Mouse (Mus musculus): ENCODE measurements around the gene Pi16.
"Not testable (repeated sequence)": the region's sequence is repeated elsewhere in the genome, so short reads cannot be mapped to it uniquely, and the experiment has no call there.

The Pi16 gene

GRCm38 (mm10) chr17:29330671-29331410 is 13.4 kb downstream of the Pi16 start:
- no peak for DNase-seq (ENCODE audit: low spot score in 2 of 2)

- DNase-seq (ENCODE audit: low spot score in 2 of 2) = no peak
Observed at GRCm38 (mm10) chr17:29332186-29332685, 14.8 kb downstream of the Pi16 start.

- DNase-seq (ENCODE audit: low spot score in 2 of 2) = no peak
Observed at GRCm38 (mm10) chr17:29336266-29336990, 18.9 kb downstream of the Pi16 start.

- no peak for DNase-seq (ENCODE audit: low spot score in 2 of 2)
Observed at GRCm38 (mm10) chr17:29337979-29338823, 20.7 kb downstream of the Pi16 start.

GRCm38 (mm10) chr17:29339170-29339768 is 21.8 kb downstream of the Pi16 start:
- DNase-seq (ENCODE audit: low spot score in 2 of 2) = no peak

- no peak for DNase-seq (ENCODE audit: low spot score in 2 of 2)
Observed at GRCm38 (mm10) chr17:29340406-29341261, 23.2 kb downstream of the Pi16 start.

GRCm38 (mm10) chr17:29341591-29342003 is 24.1 kb downstream of the Pi16 start:
- no peak for DNase-seq (ENCODE audit: low spot score in 2 of 2)

- no peak for DNase-seq (ENCODE audit: low spot score in 2 of 2)
Observed at GRCm38 (mm10) chr17:29342010-29342910, 24.8 kb downstream of the Pi16 start.

- DNase-seq (ENCODE audit: low spot score in 2 of 2) = no peak
Observed at GRCm38 (mm10) chr17:29343241-29343640, 25.8 kb downstream of the Pi16 start.

GRCm38 (mm10) chr17:29345272-29345671 is 27.8 kb downstream of the Pi16 start:
- DNase-seq (ENCODE audit: low spot score in 2 of 2) = no peak

- no peak for DNase-seq (ENCODE audit: low spot score in 2 of 2)
Observed at GRCm38 (mm10) chr17:29346496-29347125, 29.1 kb downstream of the Pi16 start.

- DNase-seq (ENCODE audit: low spot score in 2 of 2) = peak in 1 of 2 experiments; percentile 64
Observed at GRCm38 (mm10) chr17:29347126-29347644, 29.7 kb downstream of the Pi16 start.

- DNase-seq (ENCODE audit: low spot score in 2 of 2) = peak; percentile 99
Observed at GRCm38 (mm10) chr17:29347645-29348256, 30.3 kb downstream of the Pi16 start, which contains the start of gene Mtch1. Gene Mtch1 (minus strand): TSS chr17:29347934.

GRCm38 (mm10) chr17:29348996-29349395 is 31.5 kb downstream of the Pi16 start:
- DNase-seq (ENCODE audit: low spot score in 2 of 2) = no peak

GRCm38 (mm10) chr17:29351056-29351455 is 33.6 kb downstream of the Pi16 start:
- not testable (repeated sequence) for DNase-seq (ENCODE audit: low spot score in 2 of 2)

GRCm38 (mm10) chr17:29355461-29355840 is 38.0 kb downstream of the Pi16 start:
- DNase-seq (ENCODE audit: low spot score in 2 of 2) = no peak

GRCm38 (mm10) chr17:29355841-29356478 is 38.5 kb downstream of the Pi16 start:
- DNase-seq (ENCODE audit: low spot score in 2 of 2) = no peak

GRCm38 (mm10) chr17:29356479-29356856 is 39.0 kb downstream of the Pi16 start:
- DNase-seq (ENCODE audit: low spot score in 2 of 2) = peak in 1 of 2 experiments; percentile 48
